10 mouse cellular contexts compared by ENCODE assay signal in genomic region chr13:43236630-43237029, GRCm38 (mm10).
DNase-seq lines count a peak whose midpoint lies in the region; ATAC-seq lines count a peak whose summit lies in the region.
"Had no signal": no experiment of that assay in that cellular context is flagged by ENCODE, and none has a peak within 500 bp of the region (broad histone marks: within the 10 kb centered on the region; RNA-seq: fewer than 3 reads in every experiment).

No protein-coding gene starts in this region.

- no peaks in the 10 kb centered on the region for H3K27me3 ChIP-seq in forebrain, embryonic 14.5 days (replicated peaks; ENCODE audit: control insufficient read depth, insufficient read depth, low read length)
- no peaks in the 10 kb centered on the region for H3K27me3 ChIP-seq in forebrain, embryonic 11.5 days (ENCODE audit: control insufficient read depth, insufficient read depth, low read length)
- no peaks in the 10 kb centered on the region for H3K27me3 ChIP-seq in liver, embryonic 15.5 days
- no peaks in the 10 kb centered on the region for H3K27me3 ChIP-seq in forebrain, embryonic 10.5 days (ENCODE audit: poor library complexity, severe bottlenecking)

- no peaks in the 10 kb centered on the region for H3K36me3 ChIP-seq in forebrain, embryonic 14.5 days (ENCODE audit: control insufficient read depth, insufficient read depth, low read length)
- no peaks in the 10 kb centered on the region for H3K36me3 ChIP-seq in forebrain, embryonic 11.5 days (ENCODE audit: control insufficient read depth, insufficient read depth, low read length)
- no peaks in the 10 kb centered on the region for H3K36me3 ChIP-seq in liver, embryonic 15.5 days (replicated peaks)
- H3K36me3 ChIP-seq in forebrain, embryonic 10.5 days (replicated peaks), result no peaks in the 10 kb centered on the region

- no peak overlapping the region for H3K9ac ChIP-seq in forebrain, embryonic 14.5 days (ENCODE audit: low read length)
- no peak overlapping the region for H3K9ac ChIP-seq in forebrain, embryonic 11.5 days (ENCODE audit: low read length)
- 0 out of 2 replicates have a peak overlapping the region, but pooled peaks have one; percentile 26 for H3K9ac ChIP-seq in liver, embryonic 15.5 days

- intact Hi-C loops in heart, postnatal 25 days (cut with DNase I), result no loop called here

- ATAC-seq in forebrain, embryonic 14.5 days, result no peak
- no peak for ATAC-seq in forebrain, embryonic 11.5 days (replicated peaks; ENCODE audit: low FRiP score)
- ATAC-seq in liver, embryonic 15.5 days (ENCODE audit: insufficient read depth), result no peak

- no peak for DNase-seq in forebrain, embryonic 14.5 days (ENCODE audit: low spot score)
- DNase-seq in forebrain, embryonic 11.5 days (ENCODE audit: low spot score), result no peak
- DNase-seq in heart, postnatal 25 days (ENCODE audit: low spot score), result peak; percentile 53
- no peak for DNase-seq in thymus, postnatal 4 days
- no peak for DNase-seq in forebrain, embryonic 10.5 days (ENCODE audit: extremely low spot score, low spot score)
- no peak for DNase-seq in embryo, embryonic 9.5 days (ENCODE audit: extremely low spot score)
- DNase-seq: spleen, adult 18-20 months had no signal

- no peak overlapping the region for H3K4me2 ChIP-seq in forebrain, embryonic 14.5 days (ENCODE audit: low read length)
- H3K4me2 ChIP-seq in forebrain, embryonic 11.5 days (ENCODE audit: low read depth, low read length, severe bottlenecking), result no peak overlapping the region
- H3K4me2 ChIP-seq in liver, embryonic 15.5 days, result peak overlapping the region; percentile 69

- H3K27ac ChIP-seq in forebrain, embryonic 14.5 days (ENCODE audit: low read depth, low read length), result 0 out of 2 replicates have a peak overlapping the region, but pooled peaks have one; percentile 6
- H3K27ac ChIP-seq in forebrain, embryonic 11.5 days (ENCODE audit: low read depth, low read length), result no peak overlapping the region
- H3K27ac ChIP-seq in brown adipose tissue, adult 24 weeks (replicated peaks; ENCODE audit: low read depth, low read length), result peak overlapping the region; percentile 94
- H3K27ac ChIP-seq in liver, embryonic 15.5 days (replicated peaks), result peak overlapping the region; percentile 95
- no peak overlapping the region for H3K27ac ChIP-seq in forebrain, embryonic 10.5 days

- no peak overlapping the region for H3K4me3 ChIP-seq in forebrain, embryonic 14.5 days (ENCODE audit: low read depth, low read length)
- no peak overlapping the region for H3K4me3 ChIP-seq in forebrain, embryonic 11.5 days (ENCODE audit: low read depth, low read length)
- no peak overlapping the region for H3K4me3 ChIP-seq in brown adipose tissue, adult 24 weeks (ENCODE audit: insufficient read depth, low read depth, low read length)
- no peak overlapping the region for H3K4me3 ChIP-seq in liver, embryonic 15.5 days (replicated peaks)
- no peak overlapping the region for H3K4me3 ChIP-seq in forebrain, embryonic 10.5 days
- H3K4me3 ChIP-seq: erythroblast, embryonic 14.5 days had no signal

- 71% methylated on average over 6 of the region's 6 CpGs for WGBS in forebrain, embryonic 14.5 days
- WGBS in forebrain, embryonic 11.5 days, result 76% methylated on average over 6 of the region's 6 CpGs
- WGBS in liver, embryonic 15.5 days (ENCODE audit: insufficient replicate concordance), result 11% methylated on average over 6 of the region's 6 CpGs
- 78% methylated on average over 6 of the region's 6 CpGs for WGBS in forebrain, embryonic 10.5 days

- no peaks in the 10 kb centered on the region for H3K9me3 ChIP-seq in forebrain, embryonic 14.5 days (replicated peaks; ENCODE audit: control insufficient read depth, low read length)
- H3K9me3 ChIP-seq in forebrain, embryonic 11.5 days (ENCODE audit: control insufficient read depth, low read length), result no peaks in the 10 kb centered on the region
- H3K9me3 ChIP-seq in liver, embryonic 15.5 days (replicated peaks), result no peaks in the 10 kb centered on the region
- no peaks in the 10 kb centered on the region for H3K9me3 ChIP-seq in forebrain, embryonic 10.5 days

- H3K4me1 ChIP-seq in forebrain, embryonic 14.5 days (ENCODE audit: control insufficient read depth, insufficient read depth, low read length), result peaks cover 18% of the 10 kb centered on the region
- no peaks in the 10 kb centered on the region for H3K4me1 ChIP-seq in forebrain, embryonic 11.5 days (replicated peaks; ENCODE audit: control insufficient read depth, insufficient read depth, low read length)
- peaks cover 40% of the 10 kb centered on the region for H3K4me1 ChIP-seq in brown adipose tissue, adult 24 weeks (ENCODE audit: control insufficient read depth, insufficient read depth, insufficient read length, low read length)
- H3K4me1 ChIP-seq in liver, embryonic 15.5 days (replicated peaks), result peaks cover 77% of the 10 kb centered on the region
- peaks cover 49% of the 10 kb centered on the region for H3K4me1 ChIP-seq in forebrain, embryonic 10.5 days

Comparison
In these comparisons a context has a peak if more than half of its experiments do, and no peak if none do; other contexts are left out.
1. H3K27ac ChIP-seq: peak in forebrain, embryonic 14.5 days (single experiment), brown adipose tissue, adult 24 weeks (single experiment) and liver, embryonic 15.5 days (single experiment); none in forebrain, embryonic 11.5 days (single experiment) and forebrain, embryonic 10.5 days (single experiment).